Mouse (Mus musculus): ENCODE results near the gene Dnajc25. TPM values are rescaled to one million over a fixed set of nuclear protein-coding genes. Genes with fewer than 3 reads are reported as not detected.

Dnajc25 gene
- polyA plus RNA-seq, 1 experiment from 2014 or later: 6.8 TPM

DNA sequence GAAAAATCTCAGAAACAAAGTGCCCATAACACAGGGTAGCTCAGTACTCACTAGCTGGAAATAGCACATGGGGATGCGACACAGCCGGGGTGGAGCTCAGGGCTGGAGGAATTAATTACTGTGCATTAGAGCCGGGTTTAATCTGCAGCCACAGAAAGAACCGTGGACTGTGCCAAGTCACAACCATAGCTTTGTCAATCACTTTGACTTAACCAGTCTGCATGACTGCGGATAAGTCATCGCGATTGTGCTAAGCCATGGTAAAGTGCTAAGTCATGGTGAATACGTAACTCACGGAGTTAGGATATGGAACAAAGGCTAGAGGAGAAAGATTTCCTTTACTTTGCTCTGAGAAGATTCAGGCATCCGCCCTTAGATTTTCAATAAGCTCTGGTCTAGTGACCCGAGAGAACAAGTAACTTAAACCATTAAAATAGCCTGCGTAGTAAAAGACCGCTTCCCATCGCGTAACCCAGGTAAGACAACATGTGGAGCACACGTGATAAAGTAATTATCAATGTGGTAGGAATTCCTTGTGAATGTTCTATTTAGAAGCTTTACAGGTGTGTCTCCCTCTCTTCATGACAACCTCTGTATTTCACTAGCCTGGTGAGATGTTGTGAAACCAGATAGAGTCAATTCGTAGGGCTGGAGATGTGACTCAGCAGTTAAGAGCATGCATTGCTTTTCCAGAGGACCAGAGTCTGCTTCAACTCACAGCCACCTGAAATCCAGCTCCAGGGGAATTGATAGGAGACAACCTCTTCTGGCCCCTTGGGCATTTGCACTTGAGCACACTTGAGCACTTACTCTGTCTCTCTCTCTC, 4.0 kb upstream of the Dnajc25 start:
- ATAC-seq (ENCODE audit: low read depth): no peak
- H3K9ac ChIP-seq: no peak overlapping the region
- H3K36me3 ChIP-seq: no peaks in the 10 kb centered on the region
- no peak overlapping the region for H3K4me3 ChIP-seq
- no peak overlapping the region for H3K4me2 ChIP-seq
- H3K27ac ChIP-seq (replicated peaks): no peak overlapping the region
- H3K27me3 ChIP-seq: no peaks in the 10 kb centered on the region
- H3K9me3 ChIP-seq: no peaks in the 10 kb centered on the region
- peaks cover 12% of the 10 kb centered on the region for H3K4me1 ChIP-seq (replicated peaks)
- WGBS: 88% methylated on average over 17 of the region's 17 CpGs

DNA sequence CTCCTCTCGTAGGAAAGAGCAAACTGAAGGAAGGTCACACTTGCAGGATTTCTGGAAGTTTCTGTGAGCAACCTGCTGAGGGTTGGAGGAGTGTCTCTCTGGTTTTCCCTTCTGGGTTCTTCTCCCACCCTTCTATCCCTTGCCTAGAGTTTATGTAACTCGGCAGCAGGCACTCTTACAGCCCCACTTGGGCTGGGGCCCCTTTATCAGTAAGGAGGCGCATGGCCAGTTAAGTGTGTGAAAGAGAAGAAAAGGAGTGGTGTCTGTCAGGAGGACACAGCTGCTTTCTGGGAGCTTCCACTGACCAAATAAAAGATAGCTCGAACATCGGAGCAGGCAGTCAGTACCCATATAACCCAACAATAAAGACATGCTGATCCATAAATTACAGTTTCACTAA, 2.7 kb upstream of the Dnajc25 start:
- Histone ChIP-seq H3K4me3 (no peak overlapping the region), H3K27ac (replicated peaks) (no peak overlapping the region), H3K4me1 (replicated peaks) (peaks cover 2% of the 10 kb centered on the region; the same call in 1 of the 2 replicates), H3K36me3 (no peaks in the 10 kb centered on the region), H3K9me3 (no peaks in the 10 kb centered on the region), H3K9ac (no peak overlapping the region), H3K27me3 (no peaks in the 10 kb centered on the region), H3K4me2 (no peak overlapping the region)
- ATAC-seq (ENCODE audit: low read depth): no peak
- 77% methylated on average over 5 of the region's 5 CpGs for WGBS

GRCm38 (mm10) chr4:58995251-58995693, 410 bp downstream of the Dnajc25 start:
- no peak overlapping the region for H3K4me2 ChIP-seq
- no peaks in the 10 kb centered on the region for H3K36me3 ChIP-seq
- H3K4me1 ChIP-seq (replicated peaks): no peaks in the 10 kb centered on the region
- ATAC-seq (ENCODE audit: low read depth): no peak
- no peak overlapping the region for H3K9ac ChIP-seq
- H3K27ac ChIP-seq (replicated peaks): no peak overlapping the region
- H3K9me3 ChIP-seq: no peaks in the 10 kb centered on the region
- WGBS: 73% methylated on average over 8 of the region's 8 CpGs
- H3K27me3 ChIP-seq: no peaks in the 10 kb centered on the region
- no peak overlapping the region for H3K4me3 ChIP-seq

DNA sequence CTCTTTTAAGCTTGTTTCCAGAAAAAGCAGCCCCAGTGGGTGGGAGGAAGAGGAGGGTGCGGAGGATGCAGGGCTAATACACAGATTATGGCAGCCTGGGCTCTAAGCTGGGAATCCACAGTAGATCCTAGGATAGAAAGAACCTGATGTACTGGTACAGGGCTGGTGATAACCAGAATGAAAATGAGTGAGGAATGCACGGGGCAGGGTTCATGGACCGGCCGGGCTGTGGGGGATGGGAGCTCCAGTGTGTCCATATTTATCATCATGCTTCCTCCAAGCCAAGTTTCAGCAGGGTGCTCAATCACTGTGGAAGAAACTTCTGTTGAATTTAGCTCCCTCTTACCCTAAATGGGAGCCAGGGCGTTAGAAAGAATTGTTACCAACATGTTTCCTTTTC, 2.2 kb downstream of the Dnajc25 start:
- Histone ChIP-seq H3K4me1 (replicated peaks) (no peaks in the 10 kb centered on the region), H3K4me2 (no peak overlapping the region), H3K9me3 (no peaks in the 10 kb centered on the region), H3K4me3 (no peak overlapping the region), H3K27me3 (no peaks in the 10 kb centered on the region), H3K36me3 (no peaks in the 10 kb centered on the region), H3K9ac (no peak overlapping the region), H3K27ac (replicated peaks) (no peak overlapping the region)
- no peak for ATAC-seq (ENCODE audit: low read depth)
- WGBS: 75% methylated on average over 5 of the region's 5 CpGs

- WGBS: 81% methylated on average over 1 of the region's 1 CpGs
- no peak overlapping the region for H3K27ac ChIP-seq (replicated peaks)
- H3K4me1 ChIP-seq (replicated peaks): peaks cover 7% of the 10 kb centered on the region
- no peaks in the 10 kb centered on the region for H3K27me3 ChIP-seq
- H3K9me3 ChIP-seq: no peaks in the 10 kb centered on the region
- no peak for ATAC-seq (ENCODE audit: low read depth)
- no peaks in the 10 kb centered on the region for H3K36me3 ChIP-seq
- H3K9ac ChIP-seq: no peak overlapping the region
- H3K4me3 ChIP-seq: no peak overlapping the region
- no peak overlapping the region for H3K4me2 ChIP-seq
These were observed 3.8 kb downstream of the Dnajc25 start for GRCm38 (mm10) chr4:58998688-58999087.

GRCm38 (mm10) chr4:58999686-59000085, 4.8 kb downstream of the Dnajc25 start:
- Histone ChIP-seq H3K9me3 (no peaks in the 10 kb centered on the region), H3K4me1 (replicated peaks) (peaks cover 17% of the 10 kb centered on the region), H3K4me2 (no peak overlapping the region), H3K9ac (no peak overlapping the region), H3K27me3 (no peaks in the 10 kb centered on the region), H3K27ac (replicated peaks) (no peak overlapping the region), H3K4me3 (no peak overlapping the region), H3K36me3 (no peaks in the 10 kb centered on the region)
- 16% methylated on average over 2 of the region's 2 CpGs for WGBS
- no peak for ATAC-seq (ENCODE audit: low read depth)

DNA sequence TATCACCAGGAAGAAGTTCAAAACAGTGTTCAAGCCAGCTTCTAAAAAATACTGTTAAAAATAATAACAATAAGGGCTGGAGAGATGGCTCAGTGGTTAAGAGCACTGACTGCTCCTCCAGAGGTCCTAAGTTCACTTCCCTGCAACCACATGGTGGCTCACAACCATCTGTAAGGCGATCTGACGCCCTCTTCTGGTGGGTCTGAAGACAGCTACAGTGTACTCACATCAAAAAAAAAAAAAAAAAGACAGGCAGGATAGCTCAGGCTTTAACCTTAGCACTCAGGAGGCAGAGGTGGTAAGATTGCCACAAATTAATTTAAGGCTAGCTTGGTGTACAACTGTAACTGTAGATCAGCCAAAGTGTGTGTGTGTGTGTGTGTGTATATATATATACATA, 5.8 kb downstream of the Dnajc25 start:
- H3K4me3 ChIP-seq: no peak overlapping the region
- no peak overlapping the region for H3K4me2 ChIP-seq
- no peak overlapping the region for H3K27ac ChIP-seq (replicated peaks)
- H3K9ac ChIP-seq: no peak overlapping the region
- no peaks in the 10 kb centered on the region for H3K36me3 ChIP-seq
- ATAC-seq (ENCODE audit: low read depth): no peak
- H3K4me1 ChIP-seq (replicated peaks): peaks cover 26% of the 10 kb centered on the region
- H3K9me3 ChIP-seq: no peaks in the 10 kb centered on the region
- 0% methylated on average over 2 of the region's 2 CpGs for WGBS
- H3K27me3 ChIP-seq: no peaks in the 10 kb centered on the region

DNA sequence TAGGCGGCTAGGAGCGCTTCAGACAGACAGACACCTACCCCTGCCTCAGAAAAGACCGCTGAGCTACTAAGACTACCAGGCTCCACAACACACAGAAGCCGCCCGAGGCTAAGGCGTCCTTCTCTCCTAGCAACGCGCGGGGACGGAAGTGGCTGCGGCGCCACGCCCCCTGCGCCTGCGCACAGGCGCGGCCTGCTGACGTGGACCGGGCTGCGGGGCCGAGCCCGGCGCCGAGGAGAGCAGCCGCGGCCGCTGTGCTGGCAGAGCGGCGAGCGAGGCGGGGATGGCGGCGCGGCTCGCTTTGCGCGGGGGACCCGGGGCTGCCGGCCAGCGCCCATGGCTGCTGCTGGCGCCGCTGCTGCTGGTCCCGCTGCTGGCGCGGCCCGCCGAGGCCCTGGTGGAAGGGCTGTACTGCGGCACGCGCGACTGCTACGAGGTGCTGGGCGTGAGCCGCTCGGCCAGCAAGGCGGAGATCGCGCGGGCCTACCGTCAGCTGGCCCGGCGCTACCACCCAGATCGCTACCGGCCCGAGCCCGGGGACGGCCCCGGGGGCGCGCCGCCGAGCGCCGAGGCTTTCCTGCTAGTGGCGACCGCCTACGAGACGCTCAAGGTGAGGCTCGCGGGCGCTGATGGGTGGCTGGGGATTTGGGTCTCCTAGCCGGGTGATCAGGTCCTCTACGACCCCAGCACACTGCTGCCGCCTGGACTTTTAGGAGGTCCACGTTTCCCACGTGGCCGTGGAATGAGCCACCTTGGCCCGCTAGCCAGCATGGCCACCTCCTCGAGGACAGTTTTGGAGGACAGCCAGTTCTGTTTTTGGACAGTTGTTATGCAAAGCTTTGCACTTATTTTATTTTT, 8.3 kb downstream of the Dnajc25 start, which contains the start of gene Gm20503:
Gm20503 (plus strand) TSS at position 263 of the 858 bp plus-strand sequence.
- Histone ChIP-seq H3K4me3 (peak within 1 kb of the TSS; percentile 95), H3K9ac (peak within 1 kb of the TSS; percentile 97), H3K36me3 (no peaks in the 10 kb centered on the region), H3K4me1 (replicated peaks) (peaks cover 34% of the 10 kb centered on the region), H3K27me3 (no peaks in the 10 kb centered on the region), H3K4me2 (peak within 1 kb of the TSS; percentile 91), H3K9me3 (no peaks in the 10 kb centered on the region), H3K27ac (replicated peaks) (peak within 1 kb of the TSS; percentile 92)
- under 1% methylated on average over 86 of the region's 89 CpGs for whole genome bisulfite sequencing
- peak; percentile 99 for ATAC-seq (ENCODE audit: low read depth)

DNA sequence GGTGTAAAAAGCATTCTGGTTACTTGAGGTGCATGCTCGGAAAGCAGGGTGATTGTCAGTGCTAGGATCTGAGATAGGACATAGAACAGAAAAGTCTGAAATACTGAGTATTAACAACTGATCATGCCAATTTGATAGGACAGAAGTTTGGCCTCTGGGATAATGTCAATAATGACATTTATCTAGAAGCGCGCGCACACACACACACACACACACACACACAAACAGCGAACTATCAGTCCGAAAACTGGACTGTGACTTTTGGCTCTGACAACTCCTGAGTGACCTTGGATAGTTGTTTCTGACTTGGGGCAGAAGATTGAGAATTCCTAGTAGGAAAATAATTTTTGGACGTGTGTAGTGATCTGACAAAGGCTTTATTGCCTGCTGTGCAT, 8.9 kb downstream of the Dnajc25 start:
- no peak overlapping the region for H3K27ac ChIP-seq (replicated peaks)
- peak overlapping the region; percentile 91 for H3K4me2 ChIP-seq
- no peaks in the 10 kb centered on the region for H3K27me3 ChIP-seq
- peak overlapping the region; percentile 95 for H3K4me3 ChIP-seq
- H3K36me3 ChIP-seq: no peaks in the 10 kb centered on the region
- peaks cover 34% of the 10 kb centered on the region for H3K4me1 ChIP-seq (replicated peaks)
- ATAC-seq (ENCODE audit: low read depth): no peak
- WGBS: 35% methylated on average over 7 of the region's 7 CpGs
- H3K9ac ChIP-seq: peak overlapping the region; percentile 97
- H3K9me3 ChIP-seq: no peaks in the 10 kb centered on the region

- ATAC-seq (ENCODE audit: low read depth): no peak
- H3K4me3 ChIP-seq: no peak overlapping the region
- WGBS: 67% methylated on average over 8 of the region's 8 CpGs
- peaks cover 34% of the 10 kb centered on the region for H3K4me1 ChIP-seq (replicated peaks)
- H3K9me3 ChIP-seq: no peaks in the 10 kb centered on the region
- H3K27me3 ChIP-seq: no peaks in the 10 kb centered on the region
- no peak overlapping the region for H3K9ac ChIP-seq
- H3K4me2 ChIP-seq: no peak overlapping the region
- H3K27ac ChIP-seq (replicated peaks): no peak overlapping the region
- H3K36me3 ChIP-seq: no peaks in the 10 kb centered on the region
These were observed 11.3 kb downstream of the Dnajc25 start for GRCm38 (mm10) chr4:59006211-59006610.

- Histone ChIP-seq H3K27ac (replicated peaks) (no peak overlapping the region), H3K27me3 (no peaks in the 10 kb centered on the region), H3K9ac (no peak overlapping the region), H3K4me3 (no peak overlapping the region), H3K36me3 (no peaks in the 10 kb centered on the region), H3K4me2 (no peak overlapping the region), H3K9me3 (no peaks in the 10 kb centered on the region), H3K4me1 (replicated peaks) (peaks cover 34% of the 10 kb centered on the region)
- whole genome bisulfite sequencing: 85% methylated on average over 6 of the region's 6 CpGs
- ATAC-seq (ENCODE audit: low read depth): no peak
These were observed 12.2 kb downstream of the Dnajc25 start for GRCm38 (mm10) chr4:59007016-59007415.

DNA sequence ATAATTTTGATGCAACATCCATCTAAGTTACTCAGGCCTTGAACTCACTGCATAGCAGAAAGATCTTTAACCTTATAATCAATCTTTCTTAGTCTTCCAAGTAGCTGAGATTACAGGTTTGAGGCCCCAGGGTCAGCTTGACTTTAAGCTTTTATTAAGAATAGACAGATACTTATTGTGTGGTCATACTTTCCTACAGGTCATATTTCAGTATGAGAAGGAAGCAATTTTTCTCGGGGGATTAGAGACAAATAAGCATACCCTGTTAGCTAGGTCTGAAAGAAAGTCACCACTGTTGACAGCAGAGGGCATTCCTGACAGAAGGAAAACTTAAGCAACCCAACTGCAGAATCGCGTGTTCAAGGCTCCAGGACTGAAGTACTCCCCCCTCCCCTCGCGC, 13.1 kb downstream of the Dnajc25 start:
- 73% methylated on average over 5 of the region's 5 CpGs for WGBS
- ATAC-seq (ENCODE audit: low read depth): no peak
- no peak overlapping the region for H3K4me2 ChIP-seq
- H3K4me1 ChIP-seq (replicated peaks): peaks cover 29% of the 10 kb centered on the region
- H3K27me3 ChIP-seq: no peaks in the 10 kb centered on the region
- no peaks in the 10 kb centered on the region for H3K9me3 ChIP-seq
- H3K9ac ChIP-seq: no peak overlapping the region
- no peak overlapping the region for H3K4me3 ChIP-seq
- H3K27ac ChIP-seq (replicated peaks): no peak overlapping the region
- no peaks in the 10 kb centered on the region for H3K36me3 ChIP-seq

Data from neural tube, embryonic 13.5 days (tissue).